Mouse (Mus musculus) cortical plate, adult 2 months (tissue): ENCODE data around the gene Zfp146. TPM values are rescaled to one million over a fixed set of nuclear protein-coding genes. Genes with fewer than 3 reads are reported as not detected.
"Not testable (repeated sequence)": the region's sequence is repeated elsewhere in the genome, so short reads cannot be mapped to it uniquely, and the experiment has no call there.

Experiments
- H3K27ac ChIP-seq: fragments of 200-500 bp; 2 replicates; pipeline ENCODE4 v1.5.1; 2012; ENCODE audit warnings: low read length, control low read depth, inconsistent platforms; ENCODE audit not compliant: insufficient read depth
- H3K4me1 ChIP-seq: fragments of 200-500 bp; 2 replicates; pipeline ENCODE4 v1.6.1; 2011; ENCODE audit warnings: low read length; ENCODE audit not compliant: control insufficient read depth, insufficient read depth
- H3K4me3 ChIP-seq: fragments of 200-500 bp; 2 replicates; pipeline ENCODE4 v1.5.1; 2011; ENCODE audit warnings: mild to moderate bottlenecking, low read length, control low read depth; ENCODE audit not compliant: insufficient read depth
- CTCF ChIP-seq: fragments of 200-500 bp; IDR thresholded peaks from 2 replicates; pipeline ENCODE4 v1.5.1; 2011; ENCODE audit warnings: mild to moderate bottlenecking, control low read depth, low read length; ENCODE audit not compliant: insufficient read depth; ENCODE audit errors: extremely low read depth
- POLR2A ChIP-seq: fragments of 200-500 bp; IDR thresholded peaks from 2 replicates; pipeline ENCODE4 v1.6.1; 2011; ENCODE audit warnings: mild to moderate bottlenecking, low read length, control low read depth; ENCODE audit not compliant: insufficient read depth; ENCODE audit errors: extremely low read depth
- polyA plus RNA-seq: library from polyadenylated mRNA; depleted of rRNA; stranded (reverse); fragments of >200 nt; gene quantifications from 2 replicates; pipeline ENCODE4 v1.2.3, GENCODE M21; 2012

The Zfp146 gene
- polyA plus RNA-seq, 1 experiment, result 33.5 TPM

- no peak for TF ChIP-seq CTCF
- no peak for TF ChIP-seq POLR2A
- Histone ChIP-seq H3K4me3 (peak overlapping the region; percentile 72), H3K4me1 (no peaks in the 10 kb centered on the region), H3K27ac (peak overlapping the region; percentile 33)
Measured at GRCm38 (mm10) chr7:30194101-30194831, 24.7 kb upstream of the Zfp146 start.

GRCm38 (mm10) chr7:30193581-30194100 lies 24.1 kb upstream of the Zfp146 start:
- no peak overlapping the region for H3K27ac ChIP-seq
- no peaks in the 10 kb centered on the region for H3K4me1 ChIP-seq
- peak overlapping the region; percentile 72 for H3K4me3 ChIP-seq
- TF ChIP-seq POLR2A (0 out of 2 replicates have a peak, but pooled peaks have one; percentile 13), CTCF (no peak)

- Histone ChIP-seq H3K27ac (no peak overlapping the region), H3K4me3 (peak overlapping the region; percentile 72), H3K4me1 (no peaks in the 10 kb centered on the region)
- TF ChIP-seq CTCF (no peak), POLR2A (no peak)
Measured at GRCm38 (mm10) chr7:30193013-30193412, 23.5 kb upstream of the Zfp146 start.

GRCm38 (mm10) chr7:30192088-30192487 lies 22.5 kb upstream of the Zfp146 start:
- no peak for TF ChIP-seq POLR2A
- no peak for TF ChIP-seq CTCF
- Histone ChIP-seq H3K4me3 (no peak overlapping the region), H3K27ac (no peak overlapping the region), H3K4me1 (no peaks in the 10 kb centered on the region)

- Histone ChIP-seq H3K27ac (no peak overlapping the region), H3K4me3 (no peak overlapping the region), H3K4me1 (no peaks in the 10 kb centered on the region)
- TF ChIP-seq POLR2A, result no peak
- TF ChIP-seq CTCF, result no peak
Measured at GRCm38 (mm10) chr7:30189116-30189491, 19.6 kb upstream of the Zfp146 start.

GRCm38 (mm10) chr7:30188344-30189115 lies 19.0 kb upstream of the Zfp146 start:
- TF ChIP-seq CTCF (no peak), POLR2A (no peak)
- Histone ChIP-seq H3K4me1 (no peaks in the 10 kb centered on the region), H3K4me3 (no peak overlapping the region), H3K27ac (no peak overlapping the region)

- H3K4me1 ChIP-seq, result no peaks in the 10 kb centered on the region
- TF ChIP-seq CTCF (no peak), POLR2A (peak; percentile 11; the same call in 1 of the 2 replicates)
- H3K4me3 ChIP-seq, result no peak overlapping the region
- no peak overlapping the region for H3K27ac ChIP-seq
Measured at GRCm38 (mm10) chr7:30184641-30185348, 15.2 kb upstream of the Zfp146 start.

- TF ChIP-seq CTCF (no peak), POLR2A (no peak)
- Histone ChIP-seq H3K4me1 (no peaks in the 10 kb centered on the region), H3K27ac (no peak within 1 kb of the TSS), H3K4me3 (no peak within 1 kb of the TSS)
Measured at GRCm38 (mm10) chr7:30183879-30184289, 14.3 kb upstream of the Zfp146 start, which contains the start of gene Cox7a1. Gene Cox7a1, plus strand, starts transcription at chr7:30184144.

GRCm38 (mm10) chr7:30183189-30183588 lies 13.6 kb upstream of the Zfp146 start:
- not testable (repeated sequence) for H3K27ac ChIP-seq, H3K4me1 ChIP-seq, H3K4me3 ChIP-seq

- H3K27ac ChIP-seq, H3K4me3 ChIP-seq, H3K4me1 ChIP-seq: not testable (repeated sequence)
Measured at GRCm38 (mm10) chr7:30181929-30182328, 12.4 kb upstream of the Zfp146 start.
